Mouse (Mus musculus): ENCODE data around the gene Sfxn5. TPM values are rescaled to one million over a fixed set of nuclear protein-coding genes. Genes with fewer than 3 reads are reported as not detected.
A peak's percentile ranks its signal among the peaks of the same experiment; 100 is the strongest.

Sfxn5 gene
- 1 to 10 TPM; 2.7 to 4.1 TPM for total RNA-seq (2021)
- long read RNA-seq, experiment 1, partial matches to known transcripts, result 0 of 2 reads
- long read RNA-seq, experiment 1, other reads (novel, unspliced or antisense), result 1 of 2 reads
- long read RNA-seq, experiment 2, partial matches to known transcripts, result 1 of 5 reads
- long read RNA-seq, experiment 2, other reads (novel, unspliced or antisense), result 2 of 5 reads

- peak; percentile 97 for DNase-seq
- intact Hi-C loops (cut with DNase I; ENCODE audit: low total_unique reads), result no loop called here
These were observed at the start of gene Sfxn5 for GRCm38 (mm10) chr6:85333000-85333669. Sfxn5 (minus strand) TSS chr6:85333422.

DNA sequence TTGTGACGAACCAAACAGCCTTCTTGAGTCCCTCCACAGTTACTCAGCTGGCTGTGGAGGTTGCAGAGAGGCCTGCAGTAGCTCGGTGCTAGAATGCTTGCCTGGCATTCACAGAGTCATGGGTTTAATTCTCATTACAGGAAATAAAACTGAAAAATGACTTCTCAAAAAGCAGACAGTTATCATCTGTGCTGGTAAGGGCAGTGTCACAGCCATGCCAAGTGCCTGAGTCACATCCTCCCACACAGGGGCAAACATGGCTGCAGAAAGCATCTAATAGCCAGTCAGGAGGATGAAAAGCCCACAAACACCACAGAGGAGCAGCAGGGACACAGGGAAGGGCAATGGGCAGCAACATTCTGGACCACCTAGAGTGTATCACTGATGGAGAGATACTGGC, 49.6 kb upstream of the Sfxn5 start:
- DNase-seq, result no peak
- intact Hi-C loops (cut with DNase I; ENCODE audit: low total_unique reads), result no loop called here

- intact Hi-C loops (cut with DNase I; ENCODE audit: low total_unique reads), result no loop called here
- no peak for DNase-seq
These were observed 48.4 kb upstream of the Sfxn5 start for GRCm38 (mm10) chr6:85381648-85382020.

DNA sequence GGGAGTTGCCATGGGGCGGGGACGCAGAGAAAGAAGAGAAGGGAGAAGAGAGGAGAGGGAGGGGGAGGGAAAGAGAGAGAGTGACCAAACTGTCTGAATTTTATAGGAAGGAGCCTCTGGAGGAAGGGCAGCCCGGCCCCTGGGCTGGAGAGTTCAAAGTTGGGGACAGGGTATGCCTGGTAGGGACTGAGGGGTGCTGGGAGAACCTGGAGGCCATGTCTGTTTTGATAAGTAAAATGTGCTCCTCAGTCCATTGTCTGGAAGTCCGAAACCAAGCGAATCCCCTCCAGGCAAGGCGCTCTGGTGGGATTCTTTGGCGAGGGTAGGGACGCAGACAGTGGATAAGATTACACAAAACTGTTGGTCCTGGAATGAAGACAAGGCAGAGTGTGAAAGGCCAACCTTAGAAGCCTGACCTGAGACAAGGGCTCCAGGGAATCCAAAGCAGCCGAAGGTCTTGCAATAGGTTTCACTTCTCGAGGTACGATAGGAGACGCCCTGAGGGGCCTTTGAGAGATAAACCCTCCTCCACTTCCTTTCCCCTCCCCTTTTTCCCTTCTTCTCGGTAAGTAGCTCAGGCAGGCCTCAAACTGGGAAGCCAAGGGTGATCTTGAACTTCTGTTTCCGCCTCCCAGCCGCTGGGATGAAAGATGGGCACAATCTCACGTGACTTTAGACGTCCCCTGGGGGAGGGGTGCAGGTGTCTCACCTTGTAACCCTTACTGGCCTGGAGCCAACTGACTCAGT, 47.9 kb upstream of the Sfxn5 start:
- intact Hi-C loops (cut with DNase I; ENCODE audit: low total_unique reads), result no loop called here
- DNase-seq, result no peak

DNA sequence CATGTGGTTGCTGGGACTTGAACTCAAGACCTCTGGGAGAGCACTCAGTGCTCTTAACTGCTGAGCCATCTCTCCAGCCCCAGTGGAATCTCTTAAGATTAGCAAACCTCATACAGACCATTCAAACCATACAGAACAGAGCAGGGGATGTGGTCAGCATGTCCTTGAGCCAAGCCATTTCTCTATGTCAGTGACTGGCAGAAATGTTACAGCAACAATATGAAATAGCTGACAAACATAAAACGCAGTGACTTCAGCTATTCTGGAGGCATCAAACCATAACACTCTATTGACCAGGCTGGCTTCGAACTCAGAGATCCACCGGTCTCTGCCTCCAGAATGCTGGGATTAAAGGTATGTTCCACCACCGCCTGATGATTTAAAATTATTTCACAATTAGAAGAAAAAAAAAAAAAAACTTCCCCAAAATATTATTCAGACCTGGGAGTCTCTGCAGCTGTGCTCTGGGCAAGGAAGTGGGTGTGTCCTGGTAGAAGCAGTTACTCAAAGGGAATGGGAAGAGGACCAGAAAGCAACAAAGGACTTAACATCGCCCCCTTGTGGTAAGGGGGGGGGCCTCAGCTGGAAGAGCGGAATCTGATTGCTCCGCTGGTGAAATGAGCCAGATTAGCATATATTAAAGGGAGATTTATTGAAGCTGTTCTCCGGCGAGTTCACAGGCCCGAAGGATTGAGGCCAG, 47.1 kb upstream of the Sfxn5 start:
- intact Hi-C loops (cut with DNase I; ENCODE audit: low total_unique reads), result no loop called here
- DNase-seq, result peak; percentile 75

DNA sequence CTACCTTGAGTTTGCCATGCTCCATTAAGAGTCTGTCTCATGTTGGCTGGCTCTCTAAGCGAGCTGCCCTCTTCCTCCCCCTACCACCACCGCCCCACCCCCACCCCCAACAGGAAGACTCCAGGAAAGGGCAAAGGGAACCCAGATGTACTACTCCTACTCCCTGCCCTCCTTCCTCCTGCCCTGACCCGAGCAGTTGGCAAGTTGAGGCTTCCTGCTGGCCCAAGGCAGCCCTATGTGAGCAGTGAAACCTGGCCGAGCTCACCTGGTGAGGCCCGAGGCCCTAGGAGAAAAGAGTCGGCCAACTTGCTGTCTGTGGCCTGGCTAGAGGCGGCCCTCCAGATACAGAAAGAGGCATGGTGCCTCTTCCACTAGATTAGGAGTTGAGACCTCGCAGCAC, 45.4 kb upstream of the Sfxn5 start:
- intact Hi-C loops (cut with DNase I; ENCODE audit: low total_unique reads), result no loop called here

DNA sequence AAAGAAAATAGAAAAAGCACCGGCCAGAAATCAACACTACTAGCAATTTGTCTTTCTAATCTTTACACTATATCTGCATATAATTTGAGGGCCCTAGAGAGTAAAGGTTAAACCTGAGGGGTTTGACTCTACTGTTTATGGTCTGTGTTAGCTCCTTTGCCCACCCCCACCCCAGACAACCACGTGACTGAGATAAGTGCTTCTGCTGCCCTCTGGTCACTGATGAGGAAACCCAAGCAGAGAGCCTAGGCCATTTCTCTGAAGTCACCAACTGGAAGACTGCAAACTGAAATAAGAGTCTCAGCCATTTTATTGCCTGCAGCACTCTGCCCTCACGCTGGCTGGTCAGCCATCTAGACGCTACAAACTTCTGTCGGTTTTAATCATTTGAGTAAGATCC, 44.7 kb upstream of the Sfxn5 start:
- intact Hi-C loops (cut with DNase I; ENCODE audit: low total_unique reads), result no loop called here
- no peak for DNase-seq

More for the DNA sequence above, 45.4 kb upstream of the Sfxn5 start:
- no peak for DNase-seq

DNA sequence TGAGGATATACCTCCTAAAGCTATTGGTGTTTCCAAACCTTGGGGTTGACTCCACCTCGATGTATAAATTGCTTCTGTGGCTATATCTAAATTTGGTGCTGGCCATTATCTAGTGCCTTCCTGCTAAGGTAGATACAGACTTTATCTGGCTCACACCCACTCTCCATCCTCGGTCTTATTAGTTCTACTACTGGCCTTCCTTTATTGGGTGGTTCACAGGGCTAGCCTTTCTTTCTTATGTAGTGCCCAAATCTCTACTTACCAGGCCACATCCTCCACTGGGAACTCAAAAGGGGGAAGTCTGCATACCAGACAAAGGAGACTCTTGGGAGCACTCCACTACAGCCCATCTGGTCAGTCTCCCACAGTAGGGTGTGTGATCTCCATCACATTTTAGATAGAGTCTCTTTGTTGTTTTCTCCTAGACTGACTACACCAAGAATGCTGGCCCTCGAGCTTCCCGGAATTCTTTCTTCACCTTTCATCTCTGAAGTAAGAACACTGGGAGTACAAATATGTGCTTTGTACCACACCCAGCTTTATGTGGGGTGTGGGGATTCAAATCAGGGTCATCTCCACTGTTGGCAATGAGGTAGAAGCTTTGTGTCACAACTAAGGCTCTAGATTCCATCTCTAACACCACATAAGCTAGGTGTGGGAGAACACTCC, 44.0 kb upstream of the Sfxn5 start:
- no peak for DNase-seq
- intact Hi-C loops (cut with DNase I; ENCODE audit: low total_unique reads), result no loop called here

DNA sequence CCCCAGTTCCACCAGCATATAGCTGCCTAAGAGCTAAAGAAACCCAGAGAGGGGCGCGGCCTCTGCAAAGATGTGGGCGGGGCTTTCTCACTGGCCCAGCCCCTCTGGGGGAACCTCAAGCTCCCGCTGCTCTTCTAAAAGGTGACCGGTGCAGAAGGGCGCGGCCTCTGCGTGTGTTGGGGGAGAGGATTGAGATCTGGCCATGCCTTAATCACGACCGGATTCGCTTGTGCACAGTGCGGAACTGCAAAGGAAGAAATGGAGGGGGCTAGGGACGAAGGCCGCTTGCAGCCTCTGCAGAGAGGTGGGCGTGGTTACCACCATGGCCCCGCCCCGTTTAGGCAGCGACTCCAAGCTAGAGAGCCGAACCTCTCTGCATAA, 41.5 kb upstream of the Sfxn5 start:
- peak; percentile 97 for DNase-seq
- intact Hi-C loops (cut with DNase I; ENCODE audit: low total_unique reads), result no loop called here

- intact Hi-C loops (cut with DNase I; ENCODE audit: low total_unique reads), result no loop called here
- peak; percentile 48 for DNase-seq
These were observed 40.9 kb upstream of the Sfxn5 start, which contains the start of gene Rab11fip5 for GRCm38 (mm10) chr6:85373951-85374733. Rab11fip5 (minus strand) TSS chr6:85374634.

DNA sequence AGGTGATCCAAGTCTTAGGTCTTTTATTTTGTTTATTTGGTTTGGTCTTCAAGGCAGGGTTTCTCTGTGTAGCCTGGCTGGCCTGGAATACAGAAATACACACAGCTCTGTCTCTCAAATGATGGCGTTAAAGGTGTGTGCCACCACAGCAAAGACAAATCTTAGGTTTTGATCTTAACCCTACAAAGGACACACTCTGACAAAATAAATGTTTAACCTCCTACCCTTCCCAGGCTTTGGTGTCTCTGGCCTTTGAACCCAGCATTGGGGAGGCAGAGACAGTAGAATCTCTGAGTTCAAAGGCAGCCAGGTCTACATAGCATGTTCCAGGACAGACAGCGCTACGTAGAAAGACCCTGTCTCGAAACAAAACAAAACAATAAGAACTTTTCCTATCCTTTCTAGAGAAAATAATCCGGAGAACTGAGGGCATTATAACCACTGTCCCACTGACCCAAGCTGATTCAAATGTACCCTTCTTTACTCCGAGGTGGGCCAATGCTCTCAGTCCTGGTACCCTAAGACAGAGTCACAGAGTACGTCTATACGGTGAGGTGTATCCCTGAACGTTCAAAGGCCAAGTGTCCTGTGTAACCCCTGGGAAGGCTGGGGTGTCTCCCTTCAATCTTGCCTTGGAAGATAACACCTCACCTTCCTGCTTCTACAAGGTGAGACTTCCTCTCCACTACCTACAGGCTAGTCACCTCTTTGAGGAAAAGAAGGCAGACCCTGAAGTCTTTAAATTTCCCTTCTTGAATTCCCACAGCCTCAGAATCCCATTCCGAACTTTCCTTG, 40.0 kb upstream of the Sfxn5 start:
- DNase-seq, result no peak
- intact Hi-C loops (cut with DNase I; ENCODE audit: low total_unique reads), result no loop called here

- intact Hi-C loops (cut with DNase I; ENCODE audit: low total_unique reads), result no loop called here
- DNase-seq, result peak; percentile 47
These were observed 39.3 kb upstream of the Sfxn5 start for GRCm38 (mm10) chr6:85372496-85372895.

DNA sequence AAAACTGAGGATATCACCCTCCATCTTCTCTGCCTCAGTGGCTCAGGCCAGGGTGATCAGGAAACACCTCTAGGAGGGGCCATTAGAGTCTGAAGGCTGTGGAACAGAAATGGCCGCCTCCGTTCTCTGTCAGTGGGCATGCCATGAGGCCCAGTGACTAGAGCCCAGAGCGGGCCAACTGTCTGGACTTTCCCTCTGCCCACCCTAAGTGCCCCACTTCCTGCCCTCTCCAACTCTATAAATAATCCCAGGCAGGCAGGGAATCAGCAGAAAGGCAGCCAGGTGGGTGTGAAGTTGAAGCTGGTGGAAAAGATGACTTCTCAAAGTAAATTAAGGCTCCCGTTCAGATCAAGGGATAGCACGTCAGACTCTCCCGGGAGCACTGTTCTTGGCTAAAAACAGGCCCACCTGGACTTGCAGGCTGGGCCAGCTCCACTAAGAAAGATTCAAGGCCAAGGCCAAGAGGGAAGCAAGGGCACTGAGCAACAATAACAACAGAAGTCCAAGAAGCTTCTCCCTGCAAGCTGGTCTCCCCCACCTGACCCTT, 38.7 kb upstream of the Sfxn5 start:
- intact Hi-C loops (cut with DNase I; ENCODE audit: low total_unique reads), result no loop called here
- DNase-seq, result no peak

GRCm38 (mm10) chr6:85370666-85371430, 37.6 kb upstream of the Sfxn5 start:
- intact Hi-C loops (cut with DNase I; ENCODE audit: low total_unique reads), result no loop called here
- no peak for DNase-seq

DNA sequence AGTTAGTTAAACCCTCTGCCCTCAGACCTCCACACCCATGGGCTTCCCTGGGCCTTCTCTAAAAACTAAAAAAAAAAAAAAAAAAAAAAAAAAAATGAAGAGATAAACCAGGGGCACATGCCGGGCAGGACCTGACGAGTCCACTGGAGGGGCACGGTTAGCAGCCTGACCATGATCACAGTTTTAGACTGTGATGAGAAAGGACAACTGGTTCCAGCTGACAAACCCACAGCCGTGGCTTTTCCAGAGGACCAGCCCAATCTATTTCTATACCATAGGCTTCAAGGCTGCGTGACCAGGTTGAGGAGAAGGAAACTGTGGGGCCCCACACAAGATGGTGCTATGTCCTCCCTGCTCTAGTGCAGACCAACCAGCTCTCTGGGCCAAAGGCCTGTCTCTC, 36.8 kb upstream of the Sfxn5 start:
- DNase-seq, result no peak
- intact Hi-C loops (cut with DNase I; ENCODE audit: low total_unique reads), result no loop called here

- intact Hi-C loops (cut with DNase I; ENCODE audit: low total_unique reads), result no loop called here
- DNase-seq, result peak; percentile 85
These were observed 36.1 kb upstream of the Sfxn5 start for GRCm38 (mm10) chr6:85369181-85369860.

- no peak for DNase-seq
- intact Hi-C loops (cut with DNase I; ENCODE audit: low total_unique reads), result no loop called here
These were observed 35.5 kb upstream of the Sfxn5 start for GRCm38 (mm10) chr6:85368722-85369121.
